Mouse (Mus musculus): ENCODE results near the gene Col24a1. TPM values are rescaled to one million over a fixed set of nuclear protein-coding genes. Genes with fewer than 3 reads are reported as not detected.

Gene Col24a1
- polyA plus RNA-seq, 1 experiment: 11.9 TPM

DNA sequence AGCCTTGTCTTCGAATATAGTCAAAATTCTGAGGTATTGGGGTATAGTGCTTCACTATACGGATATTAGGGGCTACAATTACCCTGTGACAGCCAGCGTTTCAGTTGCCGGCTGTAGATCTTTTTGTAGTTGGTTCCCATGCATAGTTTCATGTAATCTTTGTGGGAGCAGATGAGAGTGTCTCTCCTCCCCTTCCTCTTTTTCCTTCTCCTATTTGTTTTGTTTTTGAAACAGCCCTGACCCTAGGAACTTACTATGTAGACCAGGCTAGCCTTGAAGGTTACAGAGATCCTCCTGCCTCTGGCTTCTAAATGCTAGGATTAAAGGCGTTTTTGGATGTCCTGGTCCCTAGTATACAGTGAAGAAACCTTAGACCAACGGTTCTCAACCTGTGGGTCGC is 283.1 kb downstream of the Col24a1 start:
- no peak overlapping the region for H3K27ac ChIP-seq (ENCODE audit: insufficient read depth, low read length)
- H3K4me3 ChIP-seq (ENCODE audit: insufficient read depth, low read length): no peak overlapping the region
- H3K4me1 ChIP-seq (ENCODE audit: control insufficient read depth, insufficient read depth, low read length): no peaks in the 10 kb centered on the region
- TF ChIP-seq POLR2A (IDR thresholded peaks at IDR 0.05; ENCODE audit: low read depth, low read length) (no peak), CTCF (IDR thresholded peaks at IDR 0.05; ENCODE audit: borderline replicate concordance, insufficient read depth, low read length) (no peak)

DNA sequence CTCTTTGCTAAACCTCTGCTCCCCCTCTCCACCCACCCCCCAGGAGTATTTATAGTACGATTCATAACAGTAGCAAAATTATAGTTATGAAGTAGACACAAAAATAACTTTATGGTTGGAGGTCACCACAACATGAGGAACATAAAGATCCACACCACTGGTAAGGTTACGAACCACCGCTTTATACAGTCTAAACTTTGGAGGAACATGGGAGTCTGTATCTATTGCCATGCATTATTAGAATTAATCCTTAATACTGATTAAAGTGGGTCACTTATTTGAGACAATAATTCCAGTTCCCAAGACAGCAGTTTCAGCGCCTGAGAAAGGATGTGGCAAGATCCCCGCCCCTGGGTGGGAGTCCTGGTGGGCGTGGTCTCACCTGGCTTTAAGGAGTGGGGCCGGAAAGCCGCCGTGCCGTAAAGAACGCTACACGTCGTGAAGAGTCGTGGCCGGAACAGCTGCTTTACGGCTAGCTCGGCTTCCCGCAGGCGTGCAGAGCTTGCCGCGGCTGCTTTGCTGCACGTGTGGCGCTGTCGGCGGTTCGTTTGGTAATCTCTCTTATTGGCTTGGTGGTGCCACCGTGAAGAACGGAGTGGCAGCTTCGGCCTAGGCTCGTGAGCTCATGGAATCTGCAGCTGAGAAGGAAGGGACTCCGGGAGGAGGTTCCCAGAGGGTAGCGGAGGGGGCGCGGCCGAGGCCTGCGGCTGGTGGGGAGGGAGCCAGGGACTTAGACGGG is 283.6 kb downstream of the Col24a1 start, which contains the start of gene Znhit6:
Gene Znhit6 (plus strand): TSS at position 463 of the 739 bp plus-strand sequence.
- no peak for TF ChIP-seq CTCF (IDR thresholded peaks at IDR 0.05; ENCODE audit: borderline replicate concordance, insufficient read depth, low read length)
- peak; percentile 78 for TF ChIP-seq POLR2A (IDR thresholded peaks at IDR 0.05; ENCODE audit: low read depth, low read length)
- Histone ChIP-seq H3K4me1 (ENCODE audit: control insufficient read depth, insufficient read depth, low read length) (no peaks in the 10 kb centered on the region), H3K27ac (ENCODE audit: insufficient read depth, low read length) (peak within 1 kb of the TSS; percentile 14; the same call in 1 of the 2 replicates), H3K4me3 (ENCODE audit: insufficient read depth, low read length) (peak within 1 kb of the TSS; percentile 84)

DNA sequence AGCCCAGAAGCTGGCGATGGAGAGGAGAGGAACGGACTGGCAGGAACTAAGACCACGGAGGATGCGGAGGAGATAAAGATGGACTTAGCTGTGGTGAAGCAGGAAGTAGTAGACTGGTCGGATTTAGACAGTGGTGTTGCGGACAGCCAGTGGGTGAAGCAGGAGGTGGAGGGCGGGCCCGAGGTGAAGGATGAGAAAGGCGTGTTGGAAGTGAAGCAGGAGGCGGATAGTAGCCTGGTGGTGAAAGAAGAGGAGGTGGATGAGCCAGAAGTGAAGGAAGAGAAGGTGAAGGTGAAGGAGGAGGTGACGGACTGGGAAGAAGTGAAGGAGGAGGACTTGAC is 284.2 kb downstream of the Col24a1 start:
- TF ChIP-seq POLR2A (IDR thresholded peaks at IDR 0.05; ENCODE audit: low read depth, low read length): no peak
- no peak for TF ChIP-seq CTCF (IDR thresholded peaks at IDR 0.05; ENCODE audit: borderline replicate concordance, insufficient read depth, low read length)
- peak overlapping the region; percentile 14; the same call in 1 of the 2 replicates for H3K27ac ChIP-seq (ENCODE audit: insufficient read depth, low read length)

DNA sequence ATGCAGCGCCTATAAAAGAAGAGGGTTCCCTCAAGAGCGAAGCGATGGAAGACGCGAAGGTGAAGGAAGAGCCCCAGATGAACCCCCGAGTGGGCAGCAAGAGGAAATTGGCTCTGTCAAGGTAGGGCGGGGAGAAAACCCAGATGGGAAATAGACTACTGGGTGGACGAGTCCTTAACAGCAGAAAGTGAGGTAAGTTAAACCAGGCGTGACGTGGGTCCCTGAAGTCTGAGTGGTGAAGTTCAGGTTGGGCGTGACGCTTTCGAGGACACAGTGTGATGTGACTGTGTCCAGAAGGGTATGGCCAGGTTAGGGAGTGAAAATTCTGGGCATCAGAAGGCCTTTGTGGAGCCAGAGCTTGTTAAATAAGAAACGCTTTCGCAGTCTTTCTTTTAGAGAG is 284.6 kb downstream of the Col24a1 start:
- Histone ChIP-seq H3K4me3 (ENCODE audit: insufficient read depth, low read length) (peak overlapping the region; percentile 84), H3K27ac (ENCODE audit: insufficient read depth, low read length) (no peak overlapping the region), H3K4me1 (ENCODE audit: control insufficient read depth, insufficient read depth, low read length) (no peaks in the 10 kb centered on the region)
- TF ChIP-seq POLR2A (IDR thresholded peaks at IDR 0.05; ENCODE audit: low read depth, low read length) (no peak), CTCF (IDR thresholded peaks at IDR 0.05; ENCODE audit: borderline replicate concordance, insufficient read depth, low read length) (no peak)

More for the DNA sequence above, 284.2 kb downstream of the Col24a1 start:
- peak overlapping the region; percentile 84 for H3K4me3 ChIP-seq (ENCODE audit: insufficient read depth, low read length)
- no peaks in the 10 kb centered on the region for H3K4me1 ChIP-seq (ENCODE audit: control insufficient read depth, insufficient read depth, low read length)

DNA sequence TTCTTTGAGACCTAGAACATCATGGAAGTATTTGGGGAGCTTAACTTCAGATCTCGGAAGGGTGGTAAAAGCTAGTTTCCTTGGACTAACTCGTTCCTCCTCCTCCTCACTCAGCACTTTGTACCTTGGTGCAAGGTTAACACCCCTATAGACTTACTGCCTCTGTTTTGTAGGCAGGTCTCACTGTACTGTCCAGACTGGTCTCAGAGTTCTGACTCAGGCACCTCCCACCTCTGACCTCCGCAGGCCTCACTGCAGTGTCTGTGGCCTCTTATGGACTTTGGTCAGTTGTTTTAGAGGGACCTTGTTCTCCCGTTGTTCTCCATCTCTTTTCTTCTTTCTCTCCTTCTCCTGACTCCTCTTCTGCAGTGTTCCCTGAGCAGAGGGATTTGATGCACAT is 290.8 kb downstream of the Col24a1 start:
- TF ChIP-seq CTCF (IDR thresholded peaks at IDR 0.05; ENCODE audit: borderline replicate concordance, insufficient read depth, low read length) (no peak), POLR2A (IDR thresholded peaks at IDR 0.05; ENCODE audit: low read depth, low read length) (no peak)
- no peak overlapping the region for H3K27ac ChIP-seq (ENCODE audit: insufficient read depth, low read length)
- H3K4me3 ChIP-seq (ENCODE audit: insufficient read depth, low read length): no peak overlapping the region
- H3K4me1 ChIP-seq (ENCODE audit: control insufficient read depth, insufficient read depth, low read length): peaks cover 2% of the 10 kb centered on the region; the same call in 1 of the 2 replicates

DNA sequence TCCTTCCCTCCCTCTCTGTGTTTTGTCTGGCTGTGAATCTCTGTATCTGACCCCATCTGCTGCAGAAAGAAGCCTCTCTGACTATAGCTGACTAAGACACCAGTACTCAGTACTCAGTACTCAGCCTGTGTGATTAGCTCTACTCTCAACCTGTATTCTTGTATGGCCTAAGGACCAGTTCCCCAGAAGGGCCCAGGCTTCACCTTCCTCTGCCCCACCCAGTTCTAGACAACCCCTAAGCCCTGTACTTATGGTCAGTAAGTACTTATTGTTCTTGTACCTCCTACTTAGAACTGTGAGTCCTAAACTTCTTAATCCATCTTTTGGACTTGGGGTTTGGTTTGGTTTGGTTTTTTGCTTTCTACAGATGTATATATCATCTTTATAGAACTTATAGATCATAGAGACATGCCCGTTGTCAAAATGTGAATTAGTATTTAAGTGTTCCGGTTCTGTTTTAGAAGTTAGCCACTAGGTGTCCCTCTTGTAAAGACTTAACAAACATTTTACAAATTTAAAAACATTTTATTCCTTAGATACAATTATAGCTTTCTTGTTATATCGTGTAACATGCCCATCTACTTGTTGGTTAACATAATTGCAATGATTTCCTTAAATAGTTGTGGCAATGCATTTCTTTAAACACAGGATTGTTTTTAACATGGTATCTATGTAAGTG is 291.4 kb downstream of the Col24a1 start:
- Histone ChIP-seq H3K4me1 (ENCODE audit: control insufficient read depth, insufficient read depth, low read length) (peaks cover 2% of the 10 kb centered on the region; the same call in 1 of the 2 replicates), H3K27ac (ENCODE audit: insufficient read depth, low read length) (no peak overlapping the region), H3K4me3 (ENCODE audit: insufficient read depth, low read length) (no peak overlapping the region)
- TF ChIP-seq CTCF (IDR thresholded peaks at IDR 0.05; ENCODE audit: borderline replicate concordance, insufficient read depth, low read length) (no peak), POLR2A (IDR thresholded peaks at IDR 0.05; ENCODE audit: low read depth, low read length) (no peak)

DNA sequence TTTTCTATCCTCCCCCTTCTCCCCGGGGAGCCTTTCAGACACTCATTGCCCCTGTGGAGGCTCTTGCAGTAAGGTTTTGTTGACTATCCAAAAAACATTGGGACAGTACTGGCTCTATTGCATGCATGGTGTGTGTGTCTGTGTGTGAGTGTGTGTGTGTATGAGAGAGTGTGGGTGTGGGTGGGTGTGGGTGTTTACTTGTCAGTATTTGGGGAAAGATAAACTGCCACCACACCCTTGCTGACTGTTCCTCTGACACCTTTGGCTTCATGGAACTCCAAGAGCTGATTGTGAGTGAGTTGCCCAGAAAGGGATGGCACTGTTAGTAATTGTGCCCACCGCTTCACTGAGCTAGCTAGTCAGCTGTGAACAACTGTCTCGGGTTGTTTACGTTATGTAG is 298.3 kb downstream of the Col24a1 start:
- Histone ChIP-seq H3K4me3 (ENCODE audit: insufficient read depth, low read length) (no peak overlapping the region), H3K27ac (ENCODE audit: insufficient read depth, low read length) (no peak overlapping the region), H3K4me1 (ENCODE audit: control insufficient read depth, insufficient read depth, low read length) (no peaks in the 10 kb centered on the region)
- TF ChIP-seq CTCF (IDR thresholded peaks at IDR 0.05; ENCODE audit: borderline replicate concordance, insufficient read depth, low read length): no peak
- TF ChIP-seq POLR2A (IDR thresholded peaks at IDR 0.05; ENCODE audit: low read depth, low read length): no peak

DNA sequence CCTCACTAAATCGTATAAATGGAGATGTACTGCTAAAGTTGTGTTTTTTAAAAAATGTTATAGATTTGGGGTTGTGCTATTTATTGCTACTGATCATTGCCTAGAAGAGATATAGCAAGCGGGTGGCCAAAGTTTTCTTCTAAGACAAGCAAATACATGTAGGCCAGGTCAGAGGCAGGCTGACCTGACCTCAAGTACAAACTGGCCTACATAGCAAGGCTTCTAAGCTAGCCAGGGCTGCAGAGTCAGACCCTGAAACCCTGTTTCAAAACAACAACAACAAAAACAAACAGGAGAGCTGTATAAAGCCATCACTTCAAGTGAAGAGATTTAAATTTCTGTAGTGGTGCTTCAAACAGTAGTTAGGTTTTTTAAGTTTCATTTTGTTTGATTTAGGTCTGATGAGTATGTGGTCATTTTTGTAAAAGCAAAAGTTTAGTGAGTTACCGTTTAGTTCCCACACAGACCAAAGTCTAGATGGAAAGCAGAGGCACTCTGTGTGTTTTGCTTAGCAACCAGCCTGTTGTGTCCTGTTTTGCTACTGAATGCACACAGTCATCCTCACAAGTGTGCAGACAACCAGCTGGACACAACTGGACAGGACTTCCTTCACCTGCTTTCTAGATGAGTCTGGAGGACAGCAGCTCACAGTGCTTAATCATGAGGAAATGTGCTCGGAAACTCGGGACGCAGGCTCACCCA is 299.7 kb downstream of the Col24a1 start:
- Histone ChIP-seq H3K4me3 (ENCODE audit: insufficient read depth, low read length) (no peak overlapping the region), H3K27ac (ENCODE audit: insufficient read depth, low read length) (no peak overlapping the region), H3K4me1 (ENCODE audit: control insufficient read depth, insufficient read depth, low read length) (no peaks in the 10 kb centered on the region)
- no peak for TF ChIP-seq POLR2A (IDR thresholded peaks at IDR 0.05; ENCODE audit: low read depth, low read length)
- no peak for TF ChIP-seq CTCF (IDR thresholded peaks at IDR 0.05; ENCODE audit: borderline replicate concordance, insufficient read depth, low read length)

DNA sequence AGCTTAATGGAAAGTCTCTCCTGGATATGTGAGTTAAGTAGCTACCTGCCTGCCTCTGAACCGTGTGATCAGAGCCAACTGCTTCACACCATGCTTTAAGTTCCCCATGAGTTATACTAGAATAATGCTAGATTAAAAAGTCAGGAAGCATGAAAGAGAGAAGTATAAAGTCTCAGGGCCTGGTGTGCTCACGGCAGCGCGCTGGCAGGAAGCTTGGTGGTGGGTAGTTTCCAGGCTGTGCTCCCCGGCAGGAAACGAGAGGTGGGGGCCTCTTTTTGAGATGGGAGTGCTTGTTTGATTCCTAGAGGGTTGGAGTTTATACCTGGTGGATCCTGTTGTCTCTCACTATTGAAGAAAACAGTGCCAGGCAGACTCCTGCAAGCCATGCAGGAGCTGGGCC is 303.1 kb downstream of the Col24a1 start:
- no peak overlapping the region for H3K4me3 ChIP-seq (ENCODE audit: insufficient read depth, low read length)
- no peak overlapping the region for H3K27ac ChIP-seq (ENCODE audit: insufficient read depth, low read length)
- no peak for TF ChIP-seq POLR2A (IDR thresholded peaks at IDR 0.05; ENCODE audit: low read depth, low read length)
- TF ChIP-seq CTCF (IDR thresholded peaks at IDR 0.05; ENCODE audit: borderline replicate concordance, insufficient read depth, low read length): no peak
- no peaks in the 10 kb centered on the region for H3K4me1 ChIP-seq (ENCODE audit: control insufficient read depth, insufficient read depth, low read length)
